9 mouse cellular contexts compared by ENCODE assay signal in the genomic region with DNA sequence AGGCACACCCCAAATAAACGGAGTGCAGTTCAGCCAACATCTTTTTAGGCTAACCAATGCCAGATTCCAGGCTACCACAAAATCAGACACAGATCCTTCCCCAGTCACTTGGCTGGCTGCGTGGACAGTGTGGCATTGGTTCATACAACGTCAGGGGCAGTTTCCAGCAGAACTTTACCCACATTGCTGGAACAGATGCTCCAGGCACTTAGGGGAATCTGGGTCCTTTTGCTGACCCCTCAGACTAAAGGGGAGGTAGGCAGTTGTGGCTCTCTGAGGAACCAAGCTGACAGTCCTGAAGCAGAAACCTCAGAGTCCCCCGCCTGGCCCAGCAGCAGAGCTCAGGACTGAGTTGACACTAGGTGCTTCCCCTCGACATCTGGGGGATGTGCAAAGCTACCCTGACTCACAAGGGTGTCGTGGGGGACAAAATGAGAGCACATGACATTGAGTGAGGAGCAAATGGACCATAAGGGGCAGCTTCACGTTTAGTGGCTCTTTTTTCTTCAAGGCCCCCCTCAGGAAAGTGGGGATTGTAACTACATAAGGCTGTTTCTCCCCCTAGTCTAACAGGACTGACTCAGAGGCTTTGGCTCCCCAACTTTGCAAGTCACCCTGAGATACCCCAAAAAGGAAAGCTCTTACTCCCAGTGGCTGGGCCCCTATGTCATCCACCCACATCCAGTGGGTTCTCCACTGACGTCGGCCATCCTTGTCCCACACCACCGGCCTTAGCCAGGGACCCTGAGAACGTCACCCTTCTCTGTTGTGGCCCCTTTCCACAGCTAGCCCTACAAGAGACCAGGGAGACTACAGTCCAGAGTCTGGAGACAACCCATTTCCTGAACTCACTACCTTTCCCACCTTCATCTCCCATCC. TPM values are rescaled to one million over a fixed set of nuclear protein-coding genes. Genes with fewer than 3 reads are reported as not detected.
DNase-seq lines count a peak whose midpoint lies in the region; ATAC-seq and TF ChIP-seq lines count a peak whose summit lies in the region.
"Had no signal": no experiment of that assay in that cellular context is flagged by ENCODE, and none has a peak within 500 bp of the region (broad histone marks: within the 10 kb centered on the region; RNA-seq: fewer than 3 reads in every experiment).

No protein-coding gene starts in this region.

- TF ChIP-seq CTCF in cortical plate, adult 2 months (IDR thresholded peaks at IDR 0.05; ENCODE audit: extremely low read depth, insufficient read depth, low read length): no peak

- H3K4me3 ChIP-seq in hindbrain, embryonic 15.5 days: no peak overlapping the region
- no peak overlapping the region for H3K4me3 ChIP-seq in hindbrain, embryonic 14.5 days (replicated peaks; ENCODE audit: low read length)
- peak overlapping the region; percentile 65; the same call in 1 of the 2 replicates for H3K4me3 ChIP-seq in cortical plate, adult 2 months (ENCODE audit: insufficient read depth, low read length)
- peak overlapping the region; percentile 78 for H3K4me3 ChIP-seq in liver, embryonic 13.5 days (replicated peaks)

- WGBS in hindbrain, embryonic 15.5 days: 72% methylated on average over 11 of the region's 11 CpGs
- 75% methylated on average over 11 of the region's 11 CpGs for whole genome bisulfite sequencing in hindbrain, embryonic 14.5 days
- 61% methylated on average over 11 of the region's 11 CpGs for WGBS in liver, embryonic 13.5 days (ENCODE audit: insufficient replicate concordance)

- ATAC-seq in hindbrain, embryonic 15.5 days (ENCODE audit: low FRiP score, low read depth): no peak
- ATAC-seq in hindbrain, embryonic 14.5 days (ENCODE audit: low FRiP score): no peak
- no peak for ATAC-seq in liver, embryonic 13.5 days (ENCODE audit: low read depth)

- intact Hi-C loops in left cerebral cortex, postnatal 14 days (cut with DNase I): loop anchor here (5.0 kb wide), 1 partner anchor 184 kb away; a partner anchor contains a TSS

- TF ChIP-seq POLR2A in cortical plate, adult 2 months (IDR thresholded peaks at IDR 0.05; ENCODE audit: extremely low read depth, insufficient read depth, low read length): no peak

- H3K4me1 ChIP-seq in hindbrain, embryonic 15.5 days (replicated peaks): peaks cover 7% of the 10 kb centered on the region; the same call in 1 of the 2 replicates
- no peaks in the 10 kb centered on the region for H3K4me1 ChIP-seq in hindbrain, embryonic 14.5 days (replicated peaks; ENCODE audit: control insufficient read depth, insufficient read depth, low read length)
- H3K4me1 ChIP-seq in cortical plate, adult 2 months (ENCODE audit: control insufficient read depth, insufficient read depth, low read length): no peaks in the 10 kb centered on the region; the same call in 1 of the 2 replicates
- H3K4me1 ChIP-seq in liver, embryonic 13.5 days (replicated peaks): peaks cover 31% of the 10 kb centered on the region

- no peak overlapping the region for H3K9ac ChIP-seq in hindbrain, embryonic 15.5 days
- no peak overlapping the region for H3K9ac ChIP-seq in hindbrain, embryonic 14.5 days
- H3K9ac ChIP-seq in liver, embryonic 13.5 days: peak overlapping the region; percentile 90

- no peak for DNase-seq in hindbrain, embryonic 14.5 days (ENCODE audit: low spot score)
- peak; percentile 58 to 61 for DNase-seq in B cell, adult 2 months
- DNase-seq in liver, embryonic 13.5 days: no peak
- DNase-seq in urinary bladder, postnatal 14 days (ENCODE audit: low spot score): no peak
- DNase-seq in right cerebral cortex, postnatal 4 days: no peak
- no peak for DNase-seq in left cerebral cortex, postnatal 14 days (ENCODE audit: low spot score in 2 of 2)

- H3K27me3 ChIP-seq in hindbrain, embryonic 15.5 days: peaks cover 15% of the 10 kb centered on the region
- peaks cover 18% of the 10 kb centered on the region for H3K27me3 ChIP-seq in hindbrain, embryonic 14.5 days (ENCODE audit: control insufficient read depth, insufficient read depth, low read length)
- no peaks in the 10 kb centered on the region for H3K27me3 ChIP-seq in liver, embryonic 13.5 days

- no peaks in the 10 kb centered on the region for H3K9me3 ChIP-seq in hindbrain, embryonic 15.5 days
- no peaks in the 10 kb centered on the region for H3K9me3 ChIP-seq in hindbrain, embryonic 14.5 days (ENCODE audit: control insufficient read depth, low read length)
- H3K9me3 ChIP-seq in liver, embryonic 13.5 days (replicated peaks): no peaks in the 10 kb centered on the region
- H3K9me3 ChIP-seq: midbrain, embryonic 12.5 days had no signal

- peak overlapping the region; percentile 94; the same call in 1 of the 2 replicates for H3K4me2 ChIP-seq in hindbrain, embryonic 15.5 days
- no peak overlapping the region for H3K4me2 ChIP-seq in hindbrain, embryonic 14.5 days (replicated peaks)
- peak overlapping the region; percentile 97 for H3K4me2 ChIP-seq in liver, embryonic 13.5 days

- H3K27ac ChIP-seq in hindbrain, embryonic 15.5 days (replicated peaks): no peak overlapping the region
- no peak overlapping the region for H3K27ac ChIP-seq in hindbrain, embryonic 14.5 days
- no peak overlapping the region for H3K27ac ChIP-seq in cortical plate, adult 2 months (ENCODE audit: insufficient read depth, low read length)
- 0 out of 2 replicates have a peak overlapping the region, but pooled peaks have one; percentile 39 for H3K27ac ChIP-seq in liver, embryonic 13.5 days
- H3K27ac ChIP-seq: midbrain, embryonic 12.5 days had no signal

- H3K36me3 ChIP-seq in hindbrain, embryonic 15.5 days: no peaks in the 10 kb centered on the region
- H3K36me3 ChIP-seq in hindbrain, embryonic 14.5 days (replicated peaks; ENCODE audit: control insufficient read depth, insufficient read depth): no peaks in the 10 kb centered on the region
- H3K36me3 ChIP-seq in liver, embryonic 13.5 days: no peaks in the 10 kb centered on the region
- H3K36me3 ChIP-seq: midbrain, embryonic 12.5 days had no signal

RNA-seq across cellular contexts. Expression of a gene that starts 1.4 kb away (rescaled TPM):
- polyA plus RNA-seq in hindbrain, embryonic 15.5 days (2015; fragmentation: Nextera tagmentation; extraction: Ambion mirVana): 1.7 and 3.3 TPM in 2 replicates
- polyA plus RNA-seq in hindbrain, embryonic 14.5 days (2014; fragmentation: Nextera tagmentation; extraction: Ambion mirVana): 1.8 and 2.9 TPM in 2 replicates
- 9.5 and 9.6 TPM in 2 replicates for polyA plus RNA-seq in cortical plate, adult 2 months (2012; rRNA removed)
- 8.1 and 9.0 TPM in 2 replicates for polyA plus RNA-seq in liver, embryonic 13.5 days (2015; fragmentation: Nextera tagmentation; extraction: Ambion mirVana)
- total RNA-seq in left cerebral cortex, postnatal 14 days (2021): 1 to 10 TPM; 6.4 to 6.8 TPM

RNA-seq across cellular contexts. Expression of a gene that starts 46.9 kb away (rescaled TPM):
- 32.9 and 41.8 TPM in 2 replicates for polyA plus RNA-seq in hindbrain, embryonic 15.5 days (2015; fragmentation: Nextera tagmentation; extraction: Ambion mirVana)
- 36.9 and 40.2 TPM in 2 replicates for polyA plus RNA-seq in hindbrain, embryonic 14.5 days (2014; fragmentation: Nextera tagmentation; extraction: Ambion mirVana)
- 30.0 and 32.3 TPM in 2 replicates for polyA plus RNA-seq in cortical plate, adult 2 months (2012; rRNA removed)
- 9.0 and 9.5 TPM in 2 replicates for polyA plus RNA-seq in liver, embryonic 13.5 days (2015; fragmentation: Nextera tagmentation; extraction: Ambion mirVana)
- 10 to 100 TPM; 31.3 to 32.1 TPM for total RNA-seq in left cerebral cortex, postnatal 14 days (2021)

Comparison
In these comparisons a context has a peak if more than half of its experiments do, and no peak if none do; other contexts are left out.
1. H3K4me3 ChIP-seq: peak in cortical plate, adult 2 months (single experiment) and liver, embryonic 13.5 days (single experiment); none in hindbrain, embryonic 15.5 days (single experiment) and hindbrain, embryonic 14.5 days (single experiment).
2. DNase-seq: peak in B cell, adult 2 months (2 of 2); none in hindbrain, embryonic 14.5 days (single experiment), liver, embryonic 13.5 days (single experiment), urinary bladder, postnatal 14 days (single experiment), right cerebral cortex, postnatal 4 days (single experiment) and left cerebral cortex, postnatal 14 days (0 of 2).